Mouse (Mus musculus): Measurements from ENCODE around the gene Mybphl. TPM values are rescaled to one million over a fixed set of nuclear protein-coding genes. Genes with fewer than 3 reads are reported as not detected.

Mybphl gene
- polyA plus RNA-seq (2015; fragmentation: Nextera tagmentation; extraction: Ambion mirVana): 40.7 and 45.8 TPM in 2 replicates

- no peaks in the 10 kb centered on the region for H3K9me3 ChIP-seq
- ATAC-seq (ENCODE audit: extremely low read depth, insufficient number of reproducible peaks, low FRiP score, low TSS enrichment): peak; percentile 68
- H3K4me3 ChIP-seq: peak within 1 kb of the TSS; percentile 34
- H3K4me2 ChIP-seq: peak within 1 kb of the TSS; percentile 36
- H3K27ac ChIP-seq (replicated peaks): peak within 1 kb of the TSS; percentile 90
- H3K36me3 ChIP-seq: no peaks in the 10 kb centered on the region
- 31% methylated on average over 9 of the region's 9 CpGs for WGBS
- H3K4me1 ChIP-seq: peaks cover 59% of the 10 kb centered on the region
- H3K27me3 ChIP-seq (replicated peaks): no peaks in the 10 kb centered on the region
- H3K9ac ChIP-seq: peak within 1 kb of the TSS; percentile 63
These were observed at the start of gene Mybphl for GRCm38 (mm10) chr3:108364270-108364995. Gene Mybphl, plus strand, starts transcription at chr3:108364911.

- WGBS: 52% methylated on average over 2 of the region's 2 CpGs
- no peaks in the 10 kb centered on the region for H3K9me3 ChIP-seq
- no peak overlapping the region for H3K4me3 ChIP-seq
- ATAC-seq (ENCODE audit: extremely low read depth, insufficient number of reproducible peaks, low FRiP score, low TSS enrichment): no peak
- H3K27ac ChIP-seq (replicated peaks): no peak overlapping the region
- H3K4me2 ChIP-seq: no peak overlapping the region
- no peaks in the 10 kb centered on the region for H3K27me3 ChIP-seq (replicated peaks)
- peaks cover 8% of the 10 kb centered on the region; the same call in 1 of the 2 replicates for H3K36me3 ChIP-seq
- peaks cover 39% of the 10 kb centered on the region for H3K4me1 ChIP-seq
- H3K9ac ChIP-seq: no peak overlapping the region
These were observed 46.2 kb upstream of the Mybphl start for GRCm38 (mm10) chr3:108318517-108318916.

- H3K36me3 ChIP-seq: peaks cover 18% of the 10 kb centered on the region
- peaks cover 41% of the 10 kb centered on the region for H3K4me1 ChIP-seq
- no peak overlapping the region for H3K4me3 ChIP-seq
- no peak overlapping the region for H3K9ac ChIP-seq
- ATAC-seq (ENCODE audit: extremely low read depth, insufficient number of reproducible peaks, low FRiP score, low TSS enrichment): no peak
- H3K4me2 ChIP-seq: no peak overlapping the region
- H3K27ac ChIP-seq (replicated peaks): no peak overlapping the region
- no peaks in the 10 kb centered on the region for H3K27me3 ChIP-seq (replicated peaks)
- 51% methylated on average over 4 of the region's 4 CpGs for WGBS
- no peaks in the 10 kb centered on the region for H3K9me3 ChIP-seq
These were observed 43.0 kb upstream of the Mybphl start for GRCm38 (mm10) chr3:108321671-108322070.

- peaks cover 43% of the 10 kb centered on the region for H3K4me1 ChIP-seq
- WGBS: 66% methylated on average over 4 of the region's 4 CpGs
- no peaks in the 10 kb centered on the region for H3K27me3 ChIP-seq (replicated peaks)
- H3K9me3 ChIP-seq: no peaks in the 10 kb centered on the region
- peaks cover 21% of the 10 kb centered on the region for H3K36me3 ChIP-seq
- ATAC-seq (ENCODE audit: extremely low read depth, insufficient number of reproducible peaks, low FRiP score, low TSS enrichment): no peak
- no peak overlapping the region for H3K9ac ChIP-seq
- no peak overlapping the region for H3K4me3 ChIP-seq
- no peak overlapping the region for H3K4me2 ChIP-seq
- H3K27ac ChIP-seq (replicated peaks): no peak overlapping the region
These were observed 42.6 kb upstream of the Mybphl start for GRCm38 (mm10) chr3:108322136-108322535.

- H3K36me3 ChIP-seq: peaks cover 25% of the 10 kb centered on the region
- H3K4me1 ChIP-seq: peaks cover 52% of the 10 kb centered on the region
- H3K4me2 ChIP-seq: no peak overlapping the region
- ATAC-seq (ENCODE audit: extremely low read depth, insufficient number of reproducible peaks, low FRiP score, low TSS enrichment): no peak
- no peak overlapping the region for H3K9ac ChIP-seq
- no peaks in the 10 kb centered on the region for H3K9me3 ChIP-seq
- no peak overlapping the region for H3K4me3 ChIP-seq
- H3K27ac ChIP-seq (replicated peaks): no peak overlapping the region
- 86% methylated on average over 3 of the region's 3 CpGs for WGBS
- H3K27me3 ChIP-seq (replicated peaks): no peaks in the 10 kb centered on the region
These were observed 41.7 kb upstream of the Mybphl start for GRCm38 (mm10) chr3:108322962-108323361.

- H3K4me3 ChIP-seq: no peak overlapping the region
- no peaks in the 10 kb centered on the region for H3K27me3 ChIP-seq (replicated peaks)
- 78% methylated on average over 4 of the region's 4 CpGs for WGBS
- no peak overlapping the region for H3K9ac ChIP-seq
- no peaks in the 10 kb centered on the region for H3K9me3 ChIP-seq
- H3K36me3 ChIP-seq: peaks cover 29% of the 10 kb centered on the region
- peak overlapping the region; percentile 14; the same call in 1 of the 2 replicates for H3K27ac ChIP-seq (replicated peaks)
- H3K4me1 ChIP-seq: peaks cover 50% of the 10 kb centered on the region
- no peak for ATAC-seq (ENCODE audit: extremely low read depth, insufficient number of reproducible peaks, low FRiP score, low TSS enrichment)
- no peak overlapping the region for H3K4me2 ChIP-seq
These were observed 39.9 kb upstream of the Mybphl start for GRCm38 (mm10) chr3:108324837-108325236.

GRCm38 (mm10) chr3:108325521-108325920, 39.2 kb upstream of the Mybphl start:
- no peak overlapping the region for H3K4me3 ChIP-seq
- no peak overlapping the region for H3K27ac ChIP-seq (replicated peaks)
- H3K4me1 ChIP-seq: peaks cover 43% of the 10 kb centered on the region
- WGBS: 86% methylated on average over 9 of the region's 9 CpGs
- peaks cover 36% of the 10 kb centered on the region for H3K36me3 ChIP-seq
- no peaks in the 10 kb centered on the region for H3K9me3 ChIP-seq
- no peak overlapping the region for H3K9ac ChIP-seq
- no peak for ATAC-seq (ENCODE audit: extremely low read depth, insufficient number of reproducible peaks, low FRiP score, low TSS enrichment)
- no peak overlapping the region for H3K4me2 ChIP-seq
- no peaks in the 10 kb centered on the region for H3K27me3 ChIP-seq (replicated peaks)

GRCm38 (mm10) chr3:108327275-108327674, 37.4 kb upstream of the Mybphl start:
- no peak overlapping the region for H3K9ac ChIP-seq
- H3K9me3 ChIP-seq: no peaks in the 10 kb centered on the region
- no peak; the same call in 1 of the 2 replicates for ATAC-seq (ENCODE audit: extremely low read depth, insufficient number of reproducible peaks, low FRiP score, low TSS enrichment)
- no peak overlapping the region for H3K4me3 ChIP-seq
- H3K27ac ChIP-seq (replicated peaks): no peak overlapping the region
- no peaks in the 10 kb centered on the region for H3K27me3 ChIP-seq (replicated peaks)
- no peak overlapping the region for H3K4me2 ChIP-seq
- 68% methylated on average over 8 of the region's 8 CpGs for WGBS
- H3K36me3 ChIP-seq: peaks cover 51% of the 10 kb centered on the region
- peaks cover 33% of the 10 kb centered on the region for H3K4me1 ChIP-seq

- H3K36me3 ChIP-seq: peaks cover 57% of the 10 kb centered on the region
- WGBS: 56% methylated on average over 3 of the region's 3 CpGs
- H3K9ac ChIP-seq: no peak overlapping the region
- peak overlapping the region; percentile 35 for H3K4me2 ChIP-seq
- no peak for ATAC-seq (ENCODE audit: extremely low read depth, insufficient number of reproducible peaks, low FRiP score, low TSS enrichment)
- H3K4me3 ChIP-seq: no peak overlapping the region
- H3K27me3 ChIP-seq (replicated peaks): no peaks in the 10 kb centered on the region
- no peaks in the 10 kb centered on the region for H3K9me3 ChIP-seq
- peaks cover 33% of the 10 kb centered on the region for H3K4me1 ChIP-seq
- H3K27ac ChIP-seq (replicated peaks): peak overlapping the region; percentile 78
These were observed 36.8 kb upstream of the Mybphl start for GRCm38 (mm10) chr3:108327916-108328315.

- Histone ChIP-seq H3K4me3 (no peak overlapping the region), H3K4me2 (peak overlapping the region; percentile 35), H3K9ac (peak overlapping the region; percentile 50; the same call in 1 of the 2 replicates), H3K27me3 (replicated peaks) (no peaks in the 10 kb centered on the region), H3K4me1 (peaks cover 30% of the 10 kb centered on the region), H3K9me3 (no peaks in the 10 kb centered on the region), H3K27ac (replicated peaks) (peak overlapping the region; percentile 78), H3K36me3 (peaks cover 63% of the 10 kb centered on the region)
- 26% methylated on average over 9 of the region's 9 CpGs for WGBS
- no peak for ATAC-seq (ENCODE audit: extremely low read depth, insufficient number of reproducible peaks, low FRiP score, low TSS enrichment)
These were observed 36.3 kb upstream of the Mybphl start for GRCm38 (mm10) chr3:108328441-108328841.

- 80% methylated on average over 6 of the region's 6 CpGs for WGBS
- no peak overlapping the region for H3K27ac ChIP-seq (replicated peaks)
- no peaks in the 10 kb centered on the region for H3K9me3 ChIP-seq
- H3K4me2 ChIP-seq: no peak overlapping the region
- H3K9ac ChIP-seq: no peak overlapping the region
- H3K36me3 ChIP-seq: peaks cover 72% of the 10 kb centered on the region
- no peak overlapping the region for H3K4me3 ChIP-seq
- H3K27me3 ChIP-seq (replicated peaks): no peaks in the 10 kb centered on the region
- peaks cover 22% of the 10 kb centered on the region for H3K4me1 ChIP-seq
- no peak for ATAC-seq (ENCODE audit: extremely low read depth, insufficient number of reproducible peaks, low FRiP score, low TSS enrichment)
These were observed 33.9 kb upstream of the Mybphl start for GRCm38 (mm10) chr3:108330812-108331211.

- no peaks in the 10 kb centered on the region for H3K4me1 ChIP-seq
- ATAC-seq (ENCODE audit: extremely low read depth, insufficient number of reproducible peaks, low FRiP score, low TSS enrichment): no peak
- H3K36me3 ChIP-seq: peaks cover 95% of the 10 kb centered on the region
- no peak overlapping the region for H3K4me3 ChIP-seq
- no peak overlapping the region for H3K27ac ChIP-seq (replicated peaks)
- 87% methylated on average over 5 of the region's 5 CpGs for WGBS
- H3K4me2 ChIP-seq: no peak overlapping the region
- no peaks in the 10 kb centered on the region for H3K27me3 ChIP-seq (replicated peaks)
- H3K9ac ChIP-seq: no peak overlapping the region
- no peaks in the 10 kb centered on the region for H3K9me3 ChIP-seq
These were observed 27.8 kb upstream of the Mybphl start for GRCm38 (mm10) chr3:108336878-108337277.
